Mouse (Mus musculus) MEL (cell line): ENCODE measurements around the gene Kirrel3. TPM values are rescaled to one million over a fixed set of nuclear protein-coding genes. Genes with fewer than 3 reads are reported as not detected.

Experiments used
- DNase-seq: peaks from one replicate; pipeline ENCODE4 v3.0.0; 2011; ENCODE audit warnings: low read depth, low spot score
- H3K27ac ChIP-seq: 2 replicates; pipeline ENCODE4 v1.5.1; 2012; ENCODE audit warnings: low read depth, mild to moderate bottlenecking, control low read depth, low read length, moderate library complexity; ENCODE audit not compliant: control insufficient read depth
- H3K27me3 ChIP-seq, 2 experiments: fragments of 150-350 bp in 1 of 2; sonication (generic) in 1 of 2; 2 replicates each; pipeline ENCODE4 v1.6.1; 2012; ENCODE audit warnings: low read length in 2 of 2, mild to moderate bottlenecking in 2 of 2, improper control_type of control experiment in 1 of 2, moderate library complexity in 1 of 2; ENCODE audit not compliant: insufficient read depth in 2 of 2, control insufficient read depth in 1 of 2
- H3K36me3 ChIP-seq, 2 experiments: 2 replicates each; pipeline ENCODE4 v1.6.1; 2012 to 2014; ENCODE audit warnings: low read length in 2 of 2, improper control_type of control experiment in 1 of 2, inconsistent platforms in 1 of 2, mild to moderate bottlenecking in 1 of 2; ENCODE audit not compliant: insufficient read depth in 2 of 2, control insufficient read depth in 1 of 2
- H3K4me1 ChIP-seq, 2 experiments: fragments of 150-350 bp in 1 of 2; sonication (generic) in 1 of 2; 2 replicates each; pipeline ENCODE4 v1.6.1; 2012; ENCODE audit warnings: low read length in 2 of 2, improper control_type of control experiment in 1 of 2, mild to moderate bottlenecking in 1 of 2; ENCODE audit not compliant: insufficient read depth in 2 of 2, control insufficient read depth in 1 of 2
- H3K4me3 ChIP-seq, 2 experiments: fragments of 150-350 bp in 1 of 2; sonication (generic) in 1 of 2; 2 replicates each; pipeline ENCODE4 v1.5.1; 2012; ENCODE audit warnings: low read depth in 2 of 2, low read length in 2 of 2, mild to moderate bottlenecking in 2 of 2, moderate library complexity in 2 of 2, control low read depth in 1 of 2, improper control_type of control experiment in 1 of 2; ENCODE audit not compliant: control insufficient read depth in 1 of 2, insufficient read depth in 1 of 2
- H3K79me2 ChIP-seq: 2 replicates; pipeline ENCODE4 v1.6.1; 2012; ENCODE audit warnings: mild to moderate bottlenecking, low read length, moderate library complexity; ENCODE audit not compliant: control insufficient read depth, poor library complexity, insufficient read depth
- H3K9ac ChIP-seq: 2 replicates; pipeline ENCODE4 v1.6.1; 2012; ENCODE audit warnings: low read depth, mild to moderate bottlenecking, control low read depth, low read length, moderate library complexity; ENCODE audit not compliant: control insufficient read depth, poor library complexity, severe bottlenecking
- H3K9me3 ChIP-seq: fragments of 150-350 bp; sonication (generic); replicated peaks from 2 replicates; pipeline ENCODE4 v1.6.1; 2012; ENCODE audit warnings: mild to moderate bottlenecking, low read length, improper control_type of control experiment, moderate library complexity; ENCODE audit not compliant: insufficient read depth
- BHLHE40 ChIP-seq: IDR thresholded peaks from 2 replicates; pipeline ENCODE4 v1.6.1; 2012; ENCODE audit warnings: low read depth, mild to moderate bottlenecking, inconsistent platforms, low read length, improper control_type of control experiment, borderline replicate concordance
- CHD2 ChIP-seq: IDR thresholded peaks from 2 replicates; pipeline ENCODE4 v1.6.1; 2011; ENCODE audit warnings: low read length, improper control_type of control experiment
- ELF1 ChIP-seq: IDR thresholded peaks from 2 replicates; pipeline ENCODE4 v1.6.1; 2014; ENCODE audit warnings: low read depth, mild to moderate bottlenecking, inconsistent platforms, low read length, improper control_type of control experiment, moderate library complexity
- EP300 ChIP-seq, 2 experiments: IDR thresholded peaks; 2 replicates each; pipeline ENCODE4 v1.6.1; 2011; ENCODE audit warnings: improper control_type of control experiment in 2 of 2, low read length in 2 of 2, low read depth in 1 of 2, mild to moderate bottlenecking in 1 of 2
- GABPA ChIP-seq: IDR thresholded peaks from 2 replicates; pipeline ENCODE4 v1.6.1; 2012; ENCODE audit warnings: low read depth, mild to moderate bottlenecking, inconsistent platforms, low read length, improper control_type of control experiment, moderate library complexity
- GATA1 ChIP-seq: IDR thresholded peaks from 2 replicates; pipeline ENCODE4 v1.6.1; 2011; ENCODE audit warnings: low read depth, low read length, improper control_type of control experiment
- HCFC1 ChIP-seq: IDR thresholded peaks from 2 replicates; pipeline ENCODE4 v1.6.1; 2012; ENCODE audit warnings: low read depth, mild to moderate bottlenecking, inconsistent platforms, low read length, improper control_type of control experiment, moderate library complexity
- JUND ChIP-seq: IDR thresholded peaks from 2 replicates; pipeline ENCODE4 v1.6.1; 2011; ENCODE audit warnings: low read depth, mild to moderate bottlenecking, improper control_type of control experiment, low read length
- KAT2A ChIP-seq: conservative IDR thresholded peaks from 2 replicates; pipeline ENCODE4 v1.6.1; 2012; ENCODE audit warnings: low read depth, low read length, improper control_type of control experiment, inconsistent platforms
- MAZ ChIP-seq: IDR thresholded peaks from 2 replicates; pipeline ENCODE4 v1.6.1; 2012; ENCODE audit warnings: low read depth, mild to moderate bottlenecking, inconsistent platforms, low read length, improper control_type of control experiment
- MEF2A ChIP-seq: IDR thresholded peaks from 2 replicates; pipeline ENCODE4 v1.6.1; 2014; ENCODE audit warnings: low read depth, mild to moderate bottlenecking, inconsistent platforms, low read length, improper control_type of control experiment; ENCODE audit not compliant: poor library complexity, insufficient replicate concordance, severe bottlenecking; ENCODE audit errors: extremely low read depth
- MYB ChIP-seq: IDR thresholded peaks from 2 replicates; pipeline ENCODE4 v1.6.1; 2011; ENCODE audit warnings: mild to moderate bottlenecking, low read depth, low read length, improper control_type of control experiment
- NRF1 ChIP-seq: IDR thresholded peaks from 2 replicates; pipeline ENCODE4 v1.6.1; 2014; ENCODE audit warnings: low read depth, mild to moderate bottlenecking, inconsistent platforms, low read length, improper control_type of control experiment, moderate library complexity; ENCODE audit not compliant: poor library complexity, insufficient read depth, severe bottlenecking
- POLR2A ChIP-seq, 2 experiments: IDR thresholded peaks; 2 replicates each; pipeline ENCODE4 v1.6.1; 2011 to 2012; ENCODE audit warnings: low read length in 2 of 2, mild to moderate bottlenecking in 2 of 2, control low read depth in 1 of 2, improper control_type of control experiment in 1 of 2, low read depth in 1 of 2, moderate library complexity in 1 of 2; ENCODE audit not compliant: control insufficient read depth in 1 of 2, insufficient read depth in 1 of 2, poor library complexity in 1 of 2
- POLR2AphosphoS2 ChIP-seq: IDR thresholded peaks from 2 replicates; pipeline ENCODE4 v1.6.1; 2011; ENCODE audit warnings: low read length, improper control_type of control experiment
- RCOR1 ChIP-seq: IDR thresholded peaks from 2 replicates; pipeline ENCODE4 v1.6.1; 2012; ENCODE audit warnings: low read depth, mild to moderate bottlenecking, inconsistent platforms, low read length, improper control_type of control experiment
- TAL1 ChIP-seq: IDR thresholded peaks from 2 replicates; pipeline ENCODE4 v1.6.1; 2012; ENCODE audit warnings: mild to moderate bottlenecking, inconsistent platforms, low read length, moderate library complexity, mixed read lengths
- USF2 ChIP-seq, 2 experiments: IDR thresholded peaks; 2 replicates each; pipeline ENCODE4 v1.6.1; 2011 to 2012; ENCODE audit warnings: improper control_type of control experiment in 2 of 2, low read length in 2 of 2, borderline replicate concordance in 1 of 2, inconsistent platforms in 1 of 2, low read depth in 1 of 2, mild to moderate bottlenecking in 1 of 2; ENCODE audit not compliant: insufficient read depth in 1 of 2
- ZC3H11A ChIP-seq: IDR thresholded peaks from 2 replicates; pipeline ENCODE4 v1.6.1; 2012; ENCODE audit warnings: low read depth, mild to moderate bottlenecking, inconsistent platforms, low read length, improper control_type of control experiment
- polyA plus RNA-seq, 2 experiments: library from polyadenylated mRNA; stranded (reverse) in 1 of 2; unstranded in 1 of 2; fragments of >175 nt in 1 of 2; fragments of >200 nt in 1 of 2; gene quantifications; 2 replicates each; pipeline versions ENCODE4 v1.2.1 to v1.2.4; 2012; ENCODE audit warnings: low replicate concordance in 2 of 2, low read depth in 1 of 2; ENCODE audit not compliant: insufficient read length in 2 of 2, insufficient read depth in 1 of 2, missing spikeins in 1 of 2
- total RNA-seq: library from RNA; depleted of rRNA; stranded (reverse); fragments of 300-350 nt; gene quantifications from 2 replicates; pipeline ENCODE4 v1.2.3, GENCODE M21; 2012

The Kirrel3 gene
- total and polyA plus RNA-seq, 3 experiments, result 0.06 TPM; not detected in 2

DNA sequence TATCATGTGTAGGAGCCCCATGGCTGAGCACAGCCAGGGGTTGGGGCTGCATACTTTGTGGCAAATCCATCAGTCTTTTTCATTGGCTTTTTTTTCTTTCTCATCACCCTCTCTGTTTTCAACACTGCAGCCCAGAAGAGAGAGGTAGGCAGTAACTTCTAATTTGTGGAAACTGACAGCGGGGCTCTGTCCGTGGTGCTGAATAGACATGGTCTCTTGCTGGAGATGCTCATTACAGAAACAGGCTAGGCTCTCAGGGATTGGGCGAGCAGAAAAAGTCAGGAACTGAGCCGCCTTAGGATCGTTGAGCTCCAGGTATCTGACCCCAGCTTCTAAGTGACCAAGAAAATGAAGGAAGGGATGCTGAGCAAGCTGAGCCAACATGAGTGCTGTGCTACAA, 427.3 kb downstream of the Kirrel3 start:
- DNase-seq, result peak; percentile 57
- H3K79me2 ChIP-seq, result no peaks in the 10 kb centered on the region
- TF ChIP-seq NRF1, result no peak
- TF ChIP-seq, all 39 proteins: peak for 0
- Histone ChIP-seq H3K27me3 (no peaks in the 10 kb centered on the region), H3K4me3 (no peak overlapping the region), H3K4me1 (no peaks in the 10 kb centered on the region), H3K36me3 (no peaks in the 10 kb centered on the region), H3K27ac (no peak overlapping the region), H3K9me3 (no peaks in the 10 kb centered on the region), H3K9ac (no peak overlapping the region)

DNA sequence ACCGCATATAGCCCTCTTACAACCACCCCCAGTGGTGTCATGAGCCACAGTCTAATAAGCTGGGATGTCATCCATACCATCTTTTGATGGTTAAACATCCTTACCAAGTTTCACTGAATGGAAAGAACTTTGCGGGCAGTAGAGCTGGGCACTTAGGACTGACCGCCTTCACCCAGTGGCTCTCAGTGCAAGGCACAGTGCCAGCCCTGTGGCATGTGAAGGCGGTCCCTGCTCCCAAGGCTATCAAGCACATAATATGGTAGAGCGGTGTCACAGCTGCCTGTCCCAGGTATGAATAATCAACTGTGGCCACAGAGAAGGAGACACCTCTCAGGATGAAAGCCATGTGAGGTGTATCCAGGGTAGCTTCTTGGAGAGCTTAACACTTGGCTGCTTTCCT, 433.3 kb downstream of the Kirrel3 start:
- H3K27me3 ChIP-seq, result no peaks in the 10 kb centered on the region
- no peaks in the 10 kb centered on the region for H3K36me3 ChIP-seq
- no peak overlapping the region for H3K9ac ChIP-seq
- H3K9me3 ChIP-seq, result no peaks in the 10 kb centered on the region
- TF ChIP-seq EP300 (IDR thresholded peaks at IDR 0.05; ENCODE audit: low read depth in 1 of 2, low read length in 2 of 2), result no peak
- no peak for TF ChIP-seq RCOR1
- TF ChIP-seq KAT2A, result no peak
- no peak for TF ChIP-seq MEF2A
- no peak for TF ChIP-seq POLR2AphosphoS2
- TF ChIP-seq CHD2, result no peak
- TF ChIP-seq GATA1, result no peak
- no peak for TF ChIP-seq ZC3H11A
- TF ChIP-seq JUND, result no peak
- TF ChIP-seq USF2 (IDR thresholded peaks at IDR 0.05; ENCODE audit: borderline replicate concordance in 1 of 2, insufficient read depth in 1 of 2, low read depth in 1 of 2, low read length in 2 of 2), result no peak
- no peak for TF ChIP-seq NRF1
- no peak for TF ChIP-seq ELF1
- TF ChIP-seq POLR2A (IDR thresholded peaks at IDR 0.05; ENCODE audit: control insufficient read depth in 1 of 2, insufficient read depth in 1 of 2, low read depth in 1 of 2, low read length in 2 of 2, poor library complexity in 1 of 2), result no peak
- no peak for TF ChIP-seq MAZ
- no peak for TF ChIP-seq BHLHE40
- no peak for TF ChIP-seq TAL1
- TF ChIP-seq MYB, result no peak
- no peak for TF ChIP-seq HCFC1
- no peak for TF ChIP-seq GABPA
- no peak for DNase-seq
- no peak overlapping the region for H3K27ac ChIP-seq
- no peaks in the 10 kb centered on the region for H3K4me1 ChIP-seq
- H3K4me3 ChIP-seq, result no peak overlapping the region
- no peaks in the 10 kb centered on the region for H3K79me2 ChIP-seq
